Mouse (Mus musculus) heart, postnatal 4 days (tissue): ENCODE results near the gene Ffar1. TPM values are rescaled to one million over a fixed set of nuclear protein-coding genes. Genes with fewer than 3 reads are reported as not detected.
"Not testable (repeated sequence)": the region's sequence is repeated elsewhere in the genome, so short reads cannot be mapped to it uniquely, and the experiment has no call there.

ENCODE experiments used
- DNase-seq: peaks from one replicate; pipeline ENCODE4 v3.0.0; 2021
- total RNA-seq, 2 experiments: library from RNA; stranded (reverse); gene quantifications; 2 replicates each; pipeline ENCODE4 v1.2.3; 2021

The Ffar1 gene
- total RNA-seq, 2 experiments from 2014 or later: not detected

DNA sequence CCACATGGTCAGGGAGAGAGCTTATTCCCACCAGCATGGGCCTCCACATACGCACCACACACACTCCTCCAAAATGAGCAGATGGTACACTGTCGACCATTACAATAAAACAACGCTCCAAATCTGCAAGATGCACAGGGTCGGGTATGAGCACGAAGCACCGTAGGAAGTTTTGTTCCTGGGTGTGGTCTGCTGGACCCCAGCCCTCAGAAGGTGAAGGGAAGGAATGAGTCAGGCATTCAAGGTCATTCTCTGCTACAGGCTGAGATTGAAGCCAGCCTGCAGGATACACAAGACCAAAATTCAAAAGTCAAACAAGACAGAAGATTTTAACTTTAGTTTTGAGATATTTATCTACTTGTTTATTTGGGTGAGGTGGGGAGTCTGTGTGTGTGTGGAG, 13.4 kb downstream of the Ffar1 start:
- no peak for DNase-seq

DNA sequence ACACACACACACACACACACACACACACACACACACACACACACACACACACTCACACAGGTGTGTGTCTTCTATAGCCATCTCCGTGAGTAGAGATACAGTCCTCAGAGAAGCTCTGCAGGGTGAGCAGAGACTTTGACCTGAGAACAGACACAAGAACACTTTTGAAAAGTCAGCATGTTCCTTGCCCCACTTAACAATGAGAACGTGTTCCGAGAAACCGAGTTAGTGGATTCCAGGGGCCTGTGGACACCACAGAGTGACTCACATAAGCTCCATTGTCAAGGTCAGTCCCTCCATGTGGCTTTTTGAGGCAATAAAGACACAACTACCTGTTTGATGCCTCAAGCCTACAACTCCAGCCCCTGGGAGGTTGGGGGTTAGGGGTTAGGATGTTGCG, 14.0 kb downstream of the Ffar1 start:
- DNase-seq: no peak

DNA sequence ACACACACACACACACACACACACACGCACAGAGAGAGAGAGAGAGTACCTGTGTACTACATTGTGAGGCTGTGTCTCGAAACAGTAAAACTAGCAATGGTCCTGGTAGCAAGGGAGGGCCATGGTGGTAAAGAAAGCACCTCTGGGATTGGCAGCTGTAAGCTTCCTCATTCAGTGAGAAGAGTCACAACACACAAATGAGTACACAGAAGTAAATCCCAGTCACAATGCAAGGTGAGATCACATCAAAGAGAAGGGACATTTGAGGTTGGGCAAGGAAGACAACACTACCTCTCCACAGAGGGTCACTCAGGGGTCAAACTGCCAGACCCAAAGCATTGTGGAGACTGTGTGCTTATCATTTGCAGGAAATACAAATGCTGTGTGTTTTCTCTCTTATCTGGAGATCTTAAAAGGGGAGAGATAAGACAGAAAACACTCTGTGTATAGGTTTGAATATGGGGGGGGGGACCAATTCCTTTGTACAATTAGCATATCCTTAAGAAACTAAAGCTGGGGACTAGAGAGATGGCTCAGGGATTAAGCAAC, 14.8 kb downstream of the Ffar1 start:
- DNase-seq: no peak

DNA sequence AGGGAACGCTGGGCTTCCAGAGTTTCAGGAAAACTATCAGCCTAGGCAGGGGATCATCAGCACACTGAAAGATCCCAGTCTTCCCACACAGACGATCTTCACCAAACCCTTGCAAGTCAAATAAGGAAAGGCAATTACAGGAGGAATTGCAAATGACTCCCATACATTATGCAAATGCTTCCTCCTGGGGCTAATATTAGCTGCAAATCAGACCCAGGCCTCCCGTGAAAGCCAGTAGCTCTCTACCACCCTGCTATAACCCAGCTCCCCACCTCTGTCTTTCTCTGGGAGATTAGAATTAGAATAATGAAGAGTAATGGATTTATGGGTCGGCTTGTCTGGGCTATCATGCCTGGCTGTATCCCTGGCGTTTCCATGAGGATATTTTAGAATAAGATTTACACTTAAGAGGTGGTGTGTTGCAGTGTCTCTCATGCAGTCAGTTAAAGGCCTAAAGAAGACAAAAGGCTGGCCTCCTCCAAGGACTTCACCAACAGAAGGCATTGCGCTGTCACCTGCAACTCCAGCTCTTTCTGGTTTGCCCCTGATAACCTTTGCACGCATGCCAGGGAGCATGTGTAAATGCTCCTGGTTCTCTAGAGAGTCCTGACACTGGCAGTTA, 16.6 kb downstream of the Ffar1 start:
- no peak for DNase-seq

- no peak for DNase-seq
Measured at GRCm38 (mm10) chr7:30842092-30842491, 19.3 kb downstream of the Ffar1 start.

GRCm38 (mm10) chr7:30841379-30841778, 20.0 kb downstream of the Ffar1 start:
- no peak for DNase-seq

- DNase-seq: no peak
Measured at GRCm38 (mm10) chr7:30840306-30840705, 21.1 kb downstream of the Ffar1 start.

DNA sequence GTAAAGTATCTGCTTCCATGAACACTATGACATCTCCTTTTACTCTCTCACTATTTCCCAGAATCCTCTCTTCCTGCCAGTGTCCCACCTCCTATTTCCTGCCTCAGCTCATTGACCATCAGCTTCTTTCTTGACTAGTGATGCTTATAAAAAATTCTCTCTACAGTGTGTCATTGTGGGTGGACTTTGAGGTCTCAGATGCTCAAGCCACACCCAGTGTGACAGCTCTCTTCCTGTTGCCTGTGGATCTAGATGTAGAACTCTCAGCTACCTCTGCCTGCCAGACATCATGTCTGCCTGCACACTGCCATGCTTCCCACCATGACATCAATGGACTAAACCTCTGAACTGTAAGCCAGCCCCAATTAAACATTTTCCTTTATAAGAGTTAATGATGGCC, 24.1 kb downstream of the Ffar1 start:
- DNase-seq: no peak

- DNase-seq: not testable (repeated sequence)
Measured at GRCm38 (mm10) chr7:30832684-30833083, 28.7 kb downstream of the Ffar1 start.

DNA sequence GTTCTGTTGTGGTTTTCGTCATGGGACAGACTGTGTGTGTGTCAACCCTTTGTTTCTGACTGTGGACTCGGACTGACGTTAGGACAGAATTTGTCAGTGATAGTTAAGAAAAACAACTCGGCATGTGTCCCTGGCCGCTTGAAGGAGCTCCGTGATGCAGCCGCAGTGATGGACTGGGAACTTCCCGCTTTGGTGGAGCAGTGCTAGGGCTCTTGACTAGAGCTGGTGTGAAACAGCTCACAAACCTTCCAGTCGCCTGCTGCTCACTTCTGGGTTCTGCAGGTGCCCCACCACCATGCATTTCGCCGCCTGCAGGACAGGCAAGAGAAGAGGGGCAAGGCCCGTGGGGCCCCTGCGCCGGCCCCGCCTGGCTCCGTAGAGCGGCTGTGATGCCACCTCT, 29.1 kb downstream of the Ffar1 start:
- no peak for DNase-seq

GRCm38 (mm10) chr7:30829428-30829827, 31.9 kb downstream of the Ffar1 start:
- DNase-seq: no peak

DNA sequence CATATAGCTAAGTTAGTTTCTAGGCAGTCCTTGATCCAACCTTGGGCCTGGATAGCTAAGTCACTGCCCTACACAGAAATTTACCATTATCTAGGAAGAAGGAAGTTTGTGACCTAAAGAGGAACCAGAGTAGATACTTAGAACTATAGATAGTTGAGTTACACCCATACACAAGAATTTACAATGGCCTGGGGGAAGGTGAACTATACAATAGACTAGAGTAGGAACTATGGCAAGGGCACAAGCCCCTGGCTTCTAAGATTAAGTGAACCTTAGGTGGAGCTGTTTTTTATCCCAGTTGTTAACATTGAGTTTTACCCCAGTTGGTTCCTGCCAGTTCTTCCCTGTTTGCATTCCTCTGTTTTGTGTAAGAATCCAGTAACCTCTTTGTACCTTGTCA, 32.5 kb downstream of the Ffar1 start:
- DNase-seq: not testable (repeated sequence)

DNA sequence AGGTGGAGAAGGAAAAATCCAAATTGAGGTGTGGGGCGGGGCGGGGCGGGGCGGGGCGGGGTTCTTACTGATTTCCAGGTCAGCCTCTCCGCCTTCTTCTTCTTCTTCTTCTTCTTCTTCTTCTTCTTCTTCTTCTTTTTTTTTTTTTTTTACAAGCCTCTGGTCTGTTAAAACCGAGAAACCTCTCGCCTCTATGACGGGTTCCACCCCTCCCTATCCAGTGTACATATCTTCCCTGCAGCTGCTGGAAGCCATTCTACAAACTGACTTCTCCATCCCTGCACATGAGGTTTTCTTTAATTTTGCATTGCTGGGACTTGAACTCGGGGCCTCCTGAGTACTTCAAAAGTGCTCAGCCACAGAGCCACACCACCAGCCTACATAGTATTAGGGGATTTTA, 34.7 kb downstream of the Ffar1 start:
- DNase-seq: no peak

DNA sequence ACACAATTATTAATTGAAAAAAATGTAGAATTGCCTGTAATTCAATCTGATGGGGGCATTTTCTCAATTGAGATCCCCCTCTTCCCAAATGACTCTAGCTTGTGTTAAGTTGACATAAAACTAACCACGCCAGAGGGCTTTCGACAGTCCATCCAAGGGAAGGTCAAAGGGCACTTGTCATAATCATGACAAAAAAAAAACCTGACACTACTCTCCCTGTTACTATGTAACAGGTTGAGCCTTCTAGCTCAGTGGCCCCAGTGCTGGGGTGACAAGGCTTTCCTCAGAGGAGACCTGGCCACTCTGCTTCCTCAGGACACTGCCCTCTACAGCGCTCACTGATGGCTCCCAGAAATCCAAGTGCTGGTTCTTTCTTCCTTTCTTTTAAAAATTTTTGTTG, 37.1 kb downstream of the Ffar1 start:
- no peak for DNase-seq

DNA sequence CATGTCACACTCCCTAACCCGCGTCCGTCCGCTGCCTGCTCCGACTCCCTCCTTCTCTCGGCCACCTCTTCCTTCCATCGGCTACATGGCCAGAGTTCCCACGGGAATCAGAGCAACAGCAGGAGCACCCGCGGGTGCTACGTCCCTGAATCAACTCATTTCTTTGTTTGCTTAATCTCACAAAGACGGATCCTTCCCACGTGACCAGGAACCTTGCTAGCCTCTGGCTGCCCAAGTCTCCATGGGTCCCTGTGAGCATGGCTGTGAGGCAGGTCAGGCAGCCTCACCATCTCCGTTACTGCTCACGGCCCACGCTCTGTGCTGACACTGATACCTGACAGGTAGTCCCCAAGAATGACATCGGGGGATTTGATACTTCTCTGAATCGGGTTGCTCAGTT, 37.7 kb downstream of the Ffar1 start, which contains the start of gene Ffar2:
Ffar2 (minus strand) TSS at position 101 of the 400 bp plus-strand sequence.
- DNase-seq: no peak

DNA sequence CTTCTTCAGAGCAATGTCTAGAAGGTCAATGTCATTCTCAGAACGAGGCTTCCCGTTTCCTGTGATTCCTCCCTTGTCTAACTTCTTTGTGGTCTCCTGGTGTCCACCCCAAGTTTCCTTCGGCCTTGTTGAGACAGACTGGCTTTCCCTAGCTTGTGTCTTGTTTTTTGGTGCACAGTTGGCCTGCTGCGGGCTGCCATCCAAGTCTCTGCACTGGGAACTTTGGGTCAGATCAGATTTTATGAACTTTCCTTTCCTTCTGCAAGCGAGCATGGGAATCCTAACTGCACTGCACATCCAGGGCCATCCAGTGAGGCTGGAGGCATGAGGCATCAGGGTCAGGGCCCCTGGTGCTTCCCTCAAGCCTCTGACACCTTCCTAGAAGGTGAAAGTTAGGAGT, 39.8 kb downstream of the Ffar1 start:
- no peak for DNase-seq

DNA sequence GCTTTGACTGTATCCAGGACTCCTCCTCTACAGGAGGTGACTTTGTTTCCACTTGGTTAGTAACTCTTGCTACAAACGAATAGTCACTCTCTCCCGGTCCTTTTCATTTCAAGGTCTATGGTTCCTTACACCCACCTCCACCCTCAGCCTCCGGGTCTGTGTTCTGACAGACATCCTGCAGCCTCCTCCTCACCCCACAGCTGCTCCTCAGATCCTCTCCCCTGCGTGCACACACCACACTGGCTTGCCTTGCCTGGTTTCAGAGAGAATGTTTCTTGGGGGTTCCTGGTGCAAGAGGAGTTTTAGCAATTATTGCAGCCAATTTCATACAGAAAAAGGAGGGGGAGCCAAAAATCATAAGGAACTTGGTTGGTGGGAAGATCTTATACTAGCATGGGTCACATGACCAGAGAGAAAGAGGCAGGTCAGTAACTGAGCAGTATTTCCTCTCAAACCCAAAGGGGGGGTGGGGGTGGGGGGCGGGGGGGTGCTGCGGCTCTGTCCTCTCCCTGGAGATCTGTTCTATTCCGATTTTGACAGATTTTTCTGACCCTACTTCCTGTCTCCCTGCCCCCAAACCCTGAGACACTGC, 40.4 kb downstream of the Ffar1 start:
- DNase-seq: no peak

DNA sequence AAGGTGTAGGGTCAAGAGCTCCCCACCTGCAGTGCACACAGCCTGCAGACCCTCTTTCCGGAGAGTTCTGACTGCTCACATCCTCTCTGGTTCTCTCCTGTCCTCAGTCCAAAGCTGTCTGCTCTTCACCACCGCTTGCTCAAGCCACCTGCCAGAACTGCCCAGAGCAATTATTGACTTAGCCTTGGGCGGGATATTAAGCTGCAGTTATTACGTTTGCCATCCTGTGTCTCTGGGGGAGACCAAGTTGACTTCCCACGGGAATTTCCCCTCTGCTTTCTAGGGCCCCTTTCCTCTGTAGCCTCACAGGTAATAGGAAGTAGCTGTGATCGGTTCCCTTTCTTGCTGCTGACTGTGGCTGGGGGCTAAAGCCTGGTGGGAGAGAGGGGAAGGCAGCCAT, 41.2 kb downstream of the Ffar1 start:
- no peak for DNase-seq

DNA sequence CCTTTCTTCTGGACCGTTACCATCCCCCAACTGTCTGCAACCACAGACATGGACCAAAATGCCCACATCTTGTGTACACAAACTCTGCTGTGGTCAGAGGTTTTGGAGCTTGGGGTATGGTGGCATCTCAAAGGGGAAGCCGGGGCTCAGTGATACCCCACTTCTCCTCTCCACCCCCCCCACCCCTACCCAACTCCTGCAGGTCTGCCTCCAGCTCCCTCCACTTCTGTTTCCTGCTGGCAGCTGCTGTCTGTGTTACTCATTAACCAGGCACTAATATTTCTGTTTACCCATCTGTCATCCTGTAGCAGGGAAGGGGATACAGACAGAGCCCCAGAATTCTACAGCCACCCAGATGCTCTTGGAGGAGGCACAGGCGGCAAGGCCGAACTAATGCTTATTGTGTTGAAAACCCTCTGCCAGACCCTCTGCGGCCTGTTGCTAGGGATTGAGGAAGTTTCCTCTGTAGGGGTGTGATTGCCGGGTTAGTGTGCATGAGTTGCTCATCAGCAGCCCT, 49.0 kb downstream of the Ffar1 start:
- no peak for DNase-seq

GRCm38 (mm10) chr7:30811757-30812290, 49.5 kb downstream of the Ffar1 start:
- DNase-seq: no peak

DNA sequence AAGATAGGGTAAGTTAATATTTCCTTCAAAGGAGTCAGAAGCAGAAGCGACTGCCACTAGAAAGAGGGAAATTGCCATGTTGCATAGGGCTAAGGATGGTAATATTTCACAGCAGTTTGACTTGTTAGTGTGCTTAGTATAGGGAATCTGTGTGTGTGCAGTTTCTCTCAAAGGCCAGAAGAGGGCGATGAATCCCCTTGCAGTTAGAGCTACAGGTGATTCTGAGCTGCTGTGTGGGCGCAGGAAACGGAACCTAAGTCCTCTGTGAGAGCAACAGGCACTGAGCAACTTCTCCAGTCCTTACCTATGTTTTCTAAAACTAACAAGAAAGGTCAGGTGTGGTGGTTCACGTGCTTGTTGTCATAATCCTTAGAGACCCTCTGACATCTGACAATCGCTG, 51.0 kb downstream of the Ffar1 start:
- no peak for DNase-seq
